Mouse (Mus musculus) limb, embryonic 12.5 days (tissue): ENCODE data around the gene Hoxd10. TPM values are rescaled to one million over a fixed set of nuclear protein-coding genes. Genes with fewer than 3 reads are reported as not detected.

Experiments used
- ATAC-seq: fragments of 200-750 bp; cut with Nextera tagmentation; 2 replicates; pipeline ENCODE4 v1.8.0; 2017; ENCODE audit warnings: low read depth, moderate TSS enrichment; ENCODE audit not compliant: insufficient number of reproducible peaks, insufficient read depth, low FRiP score, low TSS enrichment
- H3K27ac ChIP-seq: fragments of 300-500 bp; sonication (generic); 2 replicates; pipeline ENCODE4 v1.5.1; 2016; ENCODE audit warnings: mild to moderate bottlenecking, moderate library complexity
- H3K27me3 ChIP-seq: fragments of 300-500 bp; sonication (generic); 2 replicates; pipeline ENCODE4 v1.6.1; 2016; ENCODE audit warnings: mild to moderate bottlenecking, moderate library complexity
- H3K36me3 ChIP-seq: fragments of 300-500 bp; sonication (generic); 2 replicates; pipeline ENCODE4 v1.6.1; 2016; ENCODE audit warnings: mild to moderate bottlenecking, moderate library complexity
- H3K4me1 ChIP-seq: fragments of 300-500 bp; sonication (generic); replicated peaks from 2 replicates; pipeline ENCODE4 v1.6.1; 2016
- H3K4me2 ChIP-seq: fragments of 300-500 bp; sonication (generic); 2 replicates; pipeline ENCODE4 v1.6.1; 2016; ENCODE audit warnings: mild to moderate bottlenecking, moderate library complexity
- H3K4me3 ChIP-seq: fragments of 300-500 bp; sonication (generic); replicated peaks from 2 replicates; pipeline ENCODE4 v1.5.1; 2016; ENCODE audit warnings: mild to moderate bottlenecking
- H3K9ac ChIP-seq: fragments of 300-500 bp; sonication (generic); replicated peaks from 2 replicates; pipeline ENCODE4 v1.6.1; 2016; ENCODE audit warnings: mild to moderate bottlenecking, moderate library complexity
- H3K9me3 ChIP-seq: fragments of 300-500 bp; sonication (generic); 2 replicates; pipeline ENCODE4 v1.6.1; 2016; ENCODE audit warnings: mild to moderate bottlenecking, moderate library complexity
- WGBS: fragments of 180-500 bp; shearing (Covaris S2); methylation state at CpG from one replicate; pipeline ENCODE4 v1.1.7; 2016; 5-methylcytosine and 5-hydroxymethylcytosine counted together
- polyA plus RNA-seq: library from polyadenylated mRNA; unstranded; fragments of >200 nt; fragmentation: Nextera tagmentation; extraction: Ambion mirVana; gene quantifications from 2 replicates; pipeline ENCODE4 v1.2.1, GENCODE M21; 2016

The Hoxd10 gene
- polyA plus RNA-seq, 1 experiment from 2014 or later, result 42.0 TPM

- H3K9me3 ChIP-seq, result no peaks in the 10 kb centered on the region
- H3K9ac ChIP-seq, result peak overlapping the region; percentile 93
- peak overlapping the region; percentile 92 for H3K4me2 ChIP-seq
- peak overlapping the region; percentile 96 for H3K27ac ChIP-seq
- 2% methylated on average over 35 of the region's 35 CpGs for WGBS
- no peak for ATAC-seq
- H3K4me3 ChIP-seq, result peak overlapping the region; percentile 66
- peaks cover 31% of the 10 kb centered on the region for H3K36me3 ChIP-seq
- H3K4me1 ChIP-seq, result peaks cover 58% of the 10 kb centered on the region
- H3K27me3 ChIP-seq, result peaks cover 57% of the 10 kb centered on the region
Measured at GRCm38 (mm10) chr2:74691995-74692807, 477 bp downstream of the Hoxd10 start.

- Histone ChIP-seq H3K27me3 (peaks cover 53% of the 10 kb centered on the region), H3K4me3 (peak overlapping the region; percentile 66), H3K27ac (peak overlapping the region; percentile 96), H3K4me1 (peaks cover 60% of the 10 kb centered on the region), H3K4me2 (peak overlapping the region; percentile 92), H3K9me3 (no peaks in the 10 kb centered on the region), H3K36me3 (peaks cover 24% of the 10 kb centered on the region), H3K9ac (peak overlapping the region; percentile 93)
- 2% methylated on average over 20 of the region's 20 CpGs for WGBS
- ATAC-seq, result no peak
Measured at GRCm38 (mm10) chr2:74692808-74693431, 1.2 kb downstream of the Hoxd10 start.

DNA sequence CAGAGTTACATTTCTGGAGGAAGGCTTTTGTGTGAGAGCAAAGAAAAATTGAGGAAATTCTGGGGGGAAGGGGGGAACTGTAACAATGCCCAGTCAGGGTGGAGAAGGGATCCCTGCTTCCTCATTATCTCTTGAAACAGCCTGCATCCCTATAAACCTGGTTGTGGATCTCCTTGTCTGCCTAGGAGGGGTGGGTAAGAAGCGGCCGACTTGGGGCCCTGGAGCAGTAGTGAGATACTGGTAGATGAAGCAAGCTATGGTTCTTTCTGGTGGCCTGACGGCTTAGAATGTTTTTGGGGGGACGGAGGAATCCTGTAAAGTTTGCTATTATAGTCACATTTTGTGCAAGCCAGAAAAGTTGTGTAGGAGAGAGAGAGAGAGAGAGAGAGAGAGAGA lies 1.7 kb downstream of the Hoxd10 start:
- peak overlapping the region; percentile 96 for H3K27ac ChIP-seq
- H3K4me3 ChIP-seq, result peak overlapping the region; percentile 66
- H3K4me1 ChIP-seq, result peaks cover 63% of the 10 kb centered on the region
- H3K27me3 ChIP-seq, result peaks cover 51% of the 10 kb centered on the region
- H3K9ac ChIP-seq, result peak overlapping the region; percentile 93
- ATAC-seq, result no peak
- 8% methylated on average over 4 of the region's 4 CpGs for WGBS
- H3K9me3 ChIP-seq, result no peaks in the 10 kb centered on the region
- peak overlapping the region; percentile 92 for H3K4me2 ChIP-seq
- H3K36me3 ChIP-seq, result peaks cover 22% of the 10 kb centered on the region

- WGBS, result 4% methylated on average over 16 of the region's 16 CpGs
- H3K36me3 ChIP-seq, result peaks cover 22% of the 10 kb centered on the region
- H3K27ac ChIP-seq, result peak overlapping the region; percentile 96
- H3K9me3 ChIP-seq, result no peaks in the 10 kb centered on the region
- peaks cover 68% of the 10 kb centered on the region for H3K4me1 ChIP-seq
- ATAC-seq, result no peak
- peak overlapping the region; percentile 92 for H3K4me2 ChIP-seq
- peak overlapping the region; percentile 66 for H3K4me3 ChIP-seq
- H3K9ac ChIP-seq, result peak overlapping the region; percentile 93
- peaks cover 49% of the 10 kb centered on the region for H3K27me3 ChIP-seq
Measured at GRCm38 (mm10) chr2:74694066-74694465, 2.3 kb downstream of the Hoxd10 start.

DNA sequence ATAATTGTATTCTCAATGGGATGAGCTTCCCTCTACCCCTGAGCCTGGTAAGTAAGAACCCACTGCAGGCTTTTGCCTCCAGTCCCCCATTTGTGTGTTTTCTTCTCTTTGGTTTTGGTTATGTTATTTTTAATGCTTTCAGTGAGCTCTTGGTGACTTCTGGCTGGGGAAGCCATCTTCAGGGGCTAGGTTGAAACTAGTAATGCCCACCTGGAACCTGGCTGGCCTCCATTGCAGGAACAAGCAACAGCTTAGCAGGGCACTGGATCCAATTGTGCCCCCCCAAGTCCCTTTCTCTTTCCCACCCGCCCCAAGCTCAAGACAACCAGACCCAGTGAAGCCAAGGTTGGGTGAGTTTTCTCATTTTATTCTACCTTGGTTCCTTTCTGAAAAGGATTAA lies 3.7 kb downstream of the Hoxd10 start:
- H3K9ac ChIP-seq, result peak overlapping the region; percentile 93
- peaks cover 22% of the 10 kb centered on the region for H3K36me3 ChIP-seq
- WGBS, result 11% methylated on average over 1 of the region's 1 CpGs
- peaks cover 59% of the 10 kb centered on the region for H3K27me3 ChIP-seq
- ATAC-seq, result no peak
- H3K27ac ChIP-seq, result peak overlapping the region; percentile 97; the same call in 1 of the 2 replicates
- peak overlapping the region; percentile 92 for H3K4me2 ChIP-seq
- peak overlapping the region; percentile 66 for H3K4me3 ChIP-seq
- no peaks in the 10 kb centered on the region for H3K9me3 ChIP-seq
- peaks cover 74% of the 10 kb centered on the region for H3K4me1 ChIP-seq

DNA sequence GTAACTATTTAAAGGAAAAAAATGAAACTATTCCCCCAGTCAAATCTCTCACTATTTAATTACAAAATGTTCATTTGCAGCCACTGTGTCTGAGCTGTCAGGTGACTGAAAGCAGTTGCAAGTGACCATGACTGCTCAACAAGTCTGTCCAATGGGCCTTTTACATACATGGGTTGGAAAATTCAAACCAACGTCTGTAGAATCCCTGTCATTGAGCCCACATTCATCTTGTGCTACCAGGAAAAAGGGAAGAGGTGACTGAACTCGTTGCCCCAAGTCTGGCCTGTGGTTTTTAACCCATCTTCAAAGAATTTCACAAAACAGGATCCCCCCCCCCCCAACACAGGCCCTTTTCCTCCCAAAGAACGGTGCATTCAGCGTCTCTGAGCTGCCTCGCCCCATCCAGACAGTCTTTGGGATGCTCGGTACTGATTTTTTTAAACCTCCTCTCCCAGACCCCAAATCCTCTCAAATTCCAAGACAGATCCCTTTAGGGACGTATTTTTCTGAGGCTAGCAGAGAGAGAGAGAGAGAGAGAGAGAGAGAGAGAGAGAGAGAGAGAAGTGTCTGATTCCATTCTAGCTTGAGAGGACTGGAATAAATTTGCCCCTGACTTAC lies 4.2 kb downstream of the Hoxd10 start:
- Histone ChIP-seq H3K4me2 (peak overlapping the region; percentile 92), H3K4me1 (peaks cover 79% of the 10 kb centered on the region), H3K4me3 (peak overlapping the region; percentile 66), H3K9me3 (no peaks in the 10 kb centered on the region), H3K27me3 (peaks cover 64% of the 10 kb centered on the region), H3K36me3 (peaks cover 22% of the 10 kb centered on the region), H3K9ac (peak overlapping the region; percentile 93), H3K27ac (peak overlapping the region; percentile 97)
- ATAC-seq, result no peak
- WGBS, result 2% methylated on average over 7 of the region's 7 CpGs

GRCm38 (mm10) chr2:74696442-74697335 lies 5.0 kb downstream of the Hoxd10 start:
- Histone ChIP-seq H3K4me2 (peak overlapping the region; percentile 92), H3K36me3 (peaks cover 22% of the 10 kb centered on the region), H3K27ac (peak overlapping the region; percentile 97), H3K9me3 (no peaks in the 10 kb centered on the region), H3K9ac (peak overlapping the region; percentile 93), H3K4me3 (peak overlapping the region; percentile 66), H3K4me1 (peaks cover 75% of the 10 kb centered on the region), H3K27me3 (peaks cover 62% of the 10 kb centered on the region)
- WGBS, result 3% methylated on average over 34 of the region's 34 CpGs
- peak; percentile 16; the same call in 1 of the 2 replicates for ATAC-seq

DNA sequence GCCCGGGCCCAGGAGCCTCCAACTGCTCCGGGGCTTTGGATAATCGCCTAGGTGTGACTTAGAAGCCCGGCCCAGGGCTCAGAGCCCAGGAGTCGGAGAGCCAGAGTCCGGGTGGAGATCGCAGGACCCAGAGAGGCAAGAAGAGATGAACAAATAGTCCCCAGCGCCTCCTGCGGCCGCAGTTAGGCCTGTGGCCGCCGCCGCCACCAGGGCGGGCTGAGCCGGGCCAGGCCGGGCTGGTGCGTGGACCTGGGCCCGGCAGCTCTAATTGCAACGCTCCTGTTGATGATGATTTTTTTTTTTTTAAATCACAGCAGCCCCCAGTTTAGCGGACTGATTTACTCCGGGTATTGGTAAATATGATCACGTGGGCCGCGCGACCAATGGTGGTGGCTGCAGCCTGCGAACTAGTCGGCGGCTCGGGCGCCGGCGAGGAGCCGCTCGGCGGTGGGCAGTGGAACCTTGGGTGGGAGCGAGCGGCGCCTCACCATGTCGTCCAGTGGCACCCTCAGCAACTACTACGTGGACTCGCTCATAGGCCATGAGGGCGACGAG lies 5.9 kb downstream of the Hoxd10 start, which contains the start of gene Hoxd9:
Hoxd9 (plus strand) TSS at position 161 of the 555 bp plus-strand sequence.
- peak within 1 kb of the TSS; percentile 66 for H3K4me3 ChIP-seq
- H3K9ac ChIP-seq, result peak within 1 kb of the TSS; percentile 93
- no peaks in the 10 kb centered on the region for H3K9me3 ChIP-seq
- WGBS, result under 1% methylated on average over 43 of the region's 43 CpGs
- peaks cover 56% of the 10 kb centered on the region for H3K27me3 ChIP-seq
- H3K36me3 ChIP-seq, result peaks cover 16% of the 10 kb centered on the region
- peak; percentile 49; the same call in 1 of the 2 replicates for ATAC-seq
- peak within 1 kb of the TSS; percentile 97 for H3K27ac ChIP-seq
- peaks cover 68% of the 10 kb centered on the region for H3K4me1 ChIP-seq
- peak within 1 kb of the TSS; percentile 92 for H3K4me2 ChIP-seq

DNA sequence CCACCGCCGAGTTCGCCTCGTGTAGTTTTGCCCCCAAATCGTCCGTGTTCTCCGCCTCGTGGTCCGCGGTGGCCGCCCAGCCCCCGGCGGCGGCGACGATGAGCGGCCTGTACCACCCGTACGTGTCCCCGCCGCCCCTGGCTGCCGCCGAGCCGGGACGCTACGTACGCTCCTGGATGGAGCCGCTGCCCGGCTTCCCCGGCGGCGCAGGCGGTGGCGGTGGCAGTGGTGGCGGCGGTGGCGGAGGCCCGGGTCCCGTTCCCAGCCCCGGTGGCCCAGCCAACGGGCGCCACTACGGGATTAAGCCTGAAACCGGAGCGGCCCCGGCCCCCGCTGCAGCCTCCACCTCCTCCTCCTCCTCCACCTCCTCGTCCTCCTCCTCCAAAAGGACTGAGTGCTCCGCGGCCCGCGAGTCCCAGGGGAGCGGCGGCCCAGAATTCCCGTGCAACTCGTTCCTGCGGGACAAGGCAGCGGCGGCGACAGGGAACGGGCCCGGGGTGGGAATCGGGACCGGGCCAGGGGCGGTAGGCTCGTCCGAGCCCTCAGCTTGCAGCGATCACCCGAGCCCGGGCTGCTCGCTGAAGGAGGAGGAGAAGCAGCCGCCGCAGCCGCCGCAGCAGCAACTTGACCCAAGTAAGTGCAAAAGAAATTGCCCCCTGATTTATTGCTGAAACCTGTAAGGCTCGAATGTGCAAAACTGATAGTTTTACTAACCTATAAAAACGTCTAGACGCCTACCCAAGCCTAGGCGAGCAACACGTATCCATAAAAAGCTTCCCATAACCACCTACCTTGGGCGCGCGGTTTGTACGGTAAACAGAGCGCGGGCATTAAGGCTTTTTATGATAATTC lies 6.7 kb downstream of the Hoxd10 start:
- ATAC-seq, result peak; percentile 1; the same call in 1 of the 2 replicates

More for the DNA sequence above, 6.7 kb downstream of the Hoxd10 start:
- H3K36me3 ChIP-seq, result peaks cover 12% of the 10 kb centered on the region
- peaks cover 60% of the 10 kb centered on the region for H3K4me1 ChIP-seq
- peak overlapping the region; percentile 92 for H3K4me2 ChIP-seq
- peak overlapping the region; percentile 66 for H3K4me3 ChIP-seq
- H3K9me3 ChIP-seq, result no peaks in the 10 kb centered on the region
- H3K27me3 ChIP-seq, result peaks cover 54% of the 10 kb centered on the region
- H3K27ac ChIP-seq, result peak overlapping the region; percentile 97
- H3K9ac ChIP-seq, result peak overlapping the region; percentile 93
- under 1% methylated on average over 67 of the region's 86 CpGs for whole genome bisulfite sequencing
